Mouse (Mus musculus) heart, embryonic 11.5 days (tissue): ENCODE data around the gene Fam126a. TPM values are rescaled to one million over a fixed set of nuclear protein-coding genes. Genes with fewer than 3 reads are reported as not detected.

Experiments
- ATAC-seq: fragments of 200-750 bp; cut with Nextera tagmentation; replicated peaks from 2 replicates; pipeline ENCODE4 v1.8.0; 2017; ENCODE audit warnings: moderate library complexity; ENCODE audit not compliant: insufficient number of reproducible peaks, low FRiP score, low TSS enrichment
- H3K27ac ChIP-seq: fragments of 300-500 bp; sonication (generic); 2 replicates; pipeline ENCODE4 v1.5.1; 2014; ENCODE audit warnings: mild to moderate bottlenecking, low read depth, low read length
- H3K27me3 ChIP-seq: fragments of 300-500 bp; sonication (generic); 2 replicates; pipeline ENCODE4 v1.6.1; 2014; ENCODE audit warnings: mild to moderate bottlenecking, low read length, mixed read lengths; ENCODE audit not compliant: control insufficient read depth, insufficient read depth
- H3K36me3 ChIP-seq: fragments of 300-500 bp; sonication (generic); 2 replicates; pipeline ENCODE4 v1.6.1; 2014; ENCODE audit warnings: mild to moderate bottlenecking, low read length, moderate library complexity, mixed read lengths; ENCODE audit not compliant: control insufficient read depth, insufficient read depth
- H3K4me1 ChIP-seq: fragments of 300-500 bp; sonication (generic); 2 replicates; pipeline ENCODE4 v1.6.1; 2014; ENCODE audit warnings: low read length; ENCODE audit not compliant: control insufficient read depth, insufficient read depth
- H3K4me2 ChIP-seq: fragments of 300-500 bp; sonication (generic); 2 replicates; pipeline ENCODE4 v1.6.1; 2014; ENCODE audit warnings: mild to moderate bottlenecking, moderate library complexity
- H3K4me3 ChIP-seq: fragments of 300-500 bp; sonication (generic); 2 replicates; pipeline ENCODE4 v1.5.1; 2014; ENCODE audit warnings: low read depth, low read length
- H3K9ac ChIP-seq: fragments of 300-500 bp; sonication (generic); 2 replicates; pipeline ENCODE4 v1.6.1; 2014; ENCODE audit warnings: mild to moderate bottlenecking, low read depth, low read length, moderate library complexity
- H3K9me3 ChIP-seq: fragments of 300-500 bp; sonication (generic); replicated peaks from 2 replicates; pipeline ENCODE4 v1.6.1; 2016; ENCODE audit warnings: low read length; ENCODE audit not compliant: control insufficient read depth
- WGBS: fragments of 180-500 bp; shearing (Covaris S2); extraction: QIAGEN DNeasy Blood & Tissue Kit; methylation state at CpG from one replicate; pipeline ENCODE4 v1.1.7; 2014; ENCODE audit not compliant: insufficient replicate concordance; 5-methylcytosine and 5-hydroxymethylcytosine counted together
- polyA plus RNA-seq: library from polyadenylated mRNA; unstranded; fragments of >200 nt; fragmentation: Nextera tagmentation; extraction: Ambion mirVana; gene quantifications from 2 replicates; pipeline ENCODE4 v1.2.1, GENCODE M21; 2014

The Fam126a gene
- polyA plus RNA-seq, 1 experiment from 2014 or later: 32.7 TPM

DNA sequence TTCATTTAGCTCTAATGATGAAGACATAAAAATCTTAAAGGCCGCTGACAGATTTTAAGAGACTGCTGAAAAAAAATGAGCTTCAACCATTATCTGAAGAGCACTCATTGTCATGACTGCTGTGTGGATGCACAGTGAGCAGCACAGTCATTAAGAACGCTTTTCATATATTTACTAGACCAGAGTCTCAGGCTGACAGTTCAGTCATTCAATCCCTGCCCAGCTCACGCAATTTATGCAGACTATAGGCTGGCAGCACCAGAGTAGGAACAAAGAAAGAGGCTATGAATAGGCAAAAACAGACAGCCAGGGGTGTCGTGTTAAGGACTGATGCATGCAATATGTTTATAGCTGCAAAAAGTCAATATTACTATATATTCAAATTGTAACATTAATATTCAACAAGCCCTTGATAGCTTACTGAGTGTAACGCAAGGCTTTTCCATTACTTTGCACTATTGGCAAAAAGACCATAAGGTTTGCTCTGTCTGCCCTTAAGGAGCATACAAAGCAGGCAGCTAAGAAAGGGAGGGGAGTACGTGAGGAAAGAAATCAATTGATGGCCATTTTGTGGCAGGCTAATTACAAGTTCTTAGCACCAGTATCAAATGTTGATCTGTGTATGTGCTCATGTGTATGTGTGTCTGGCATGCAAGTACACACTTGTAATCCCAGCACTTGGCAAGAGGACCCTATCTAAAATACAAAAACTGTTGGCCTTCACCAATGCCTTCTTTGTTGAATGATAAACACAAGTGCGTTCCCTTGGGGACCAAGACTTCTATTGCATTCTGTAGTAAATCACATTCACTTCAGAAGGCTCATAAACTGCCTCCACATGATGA lies 10.9 kb downstream of the Fam126a start:
- WGBS: 89% methylated on average over 7 of the region's 7 CpGs
- Histone ChIP-seq H3K9me3 (no peaks in the 10 kb centered on the region), H3K4me3 (no peak overlapping the region), H3K27me3 (no peaks in the 10 kb centered on the region), H3K36me3 (no peaks in the 10 kb centered on the region; the same call in 1 of the 2 replicates), H3K9ac (no peak overlapping the region), H3K4me2 (no peak overlapping the region), H3K27ac (no peak overlapping the region), H3K4me1 (no peaks in the 10 kb centered on the region)
- ATAC-seq: no peak

DNA sequence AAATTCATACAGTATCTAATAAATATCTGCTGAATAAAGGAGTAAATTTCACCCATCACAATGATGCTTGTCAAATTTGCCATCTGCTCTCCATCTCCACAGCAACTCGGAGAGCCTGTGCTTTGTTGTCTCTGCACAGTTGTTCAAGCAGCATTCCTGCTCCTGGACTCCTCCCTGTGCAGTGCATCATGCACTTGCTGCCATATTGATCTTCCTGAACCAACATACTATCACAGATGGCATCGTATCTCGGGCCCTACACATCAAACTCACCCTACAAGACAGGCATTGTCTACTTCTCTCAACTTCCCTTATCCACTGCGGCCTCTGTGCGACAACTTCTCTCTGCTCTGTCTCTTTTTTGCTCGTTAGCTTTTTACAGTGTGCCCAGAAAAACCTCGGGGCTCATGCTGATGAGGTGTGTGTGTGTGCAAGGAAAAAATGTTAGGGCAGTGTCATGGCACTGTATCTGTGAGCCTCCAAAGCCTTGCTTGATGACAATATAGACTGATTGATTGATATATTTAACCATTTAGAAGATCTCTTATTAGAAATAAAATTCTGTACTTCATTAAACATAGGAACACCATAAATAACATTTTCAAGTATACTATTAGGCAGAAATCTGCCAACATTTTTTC lies 11.7 kb downstream of the Fam126a start:
- H3K4me2 ChIP-seq: no peak overlapping the region
- no peak overlapping the region for H3K9ac ChIP-seq
- ATAC-seq: no peak
- 89% methylated on average over 7 of the region's 7 CpGs for WGBS
- no peaks in the 10 kb centered on the region; the same call in 1 of the 2 replicates for H3K36me3 ChIP-seq
- no peaks in the 10 kb centered on the region for H3K9me3 ChIP-seq
- H3K27ac ChIP-seq: no peak overlapping the region
- no peaks in the 10 kb centered on the region for H3K27me3 ChIP-seq
- no peak overlapping the region for H3K4me3 ChIP-seq
- no peaks in the 10 kb centered on the region for H3K4me1 ChIP-seq

DNA sequence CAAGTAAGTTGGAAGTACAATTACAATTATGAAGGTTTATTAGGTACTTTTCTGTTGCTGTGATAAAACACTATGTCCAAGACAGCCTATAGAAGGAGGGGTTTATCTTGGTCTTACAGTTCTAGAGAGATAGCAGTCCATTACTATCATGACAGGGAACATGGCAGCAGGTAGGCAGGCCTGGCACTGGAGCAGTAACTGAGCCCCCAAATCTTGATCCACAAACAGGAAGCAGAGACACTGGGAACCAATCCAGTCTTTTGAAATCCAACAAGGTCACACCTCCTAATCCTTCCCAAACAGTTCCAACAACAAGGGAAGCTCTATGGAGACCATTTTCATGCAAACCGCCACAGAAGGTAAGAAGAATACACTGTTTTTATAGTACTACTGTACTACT lies 13.6 kb downstream of the Fam126a start:
- Histone ChIP-seq H3K36me3 (no peaks in the 10 kb centered on the region), H3K4me2 (no peak overlapping the region), H3K4me3 (no peak overlapping the region), H3K27ac (no peak overlapping the region), H3K9me3 (no peaks in the 10 kb centered on the region), H3K27me3 (no peaks in the 10 kb centered on the region), H3K9ac (no peak overlapping the region), H3K4me1 (no peaks in the 10 kb centered on the region)
- ATAC-seq: no peak
- 93% methylated on average over 1 of the region's 1 CpGs for WGBS

DNA sequence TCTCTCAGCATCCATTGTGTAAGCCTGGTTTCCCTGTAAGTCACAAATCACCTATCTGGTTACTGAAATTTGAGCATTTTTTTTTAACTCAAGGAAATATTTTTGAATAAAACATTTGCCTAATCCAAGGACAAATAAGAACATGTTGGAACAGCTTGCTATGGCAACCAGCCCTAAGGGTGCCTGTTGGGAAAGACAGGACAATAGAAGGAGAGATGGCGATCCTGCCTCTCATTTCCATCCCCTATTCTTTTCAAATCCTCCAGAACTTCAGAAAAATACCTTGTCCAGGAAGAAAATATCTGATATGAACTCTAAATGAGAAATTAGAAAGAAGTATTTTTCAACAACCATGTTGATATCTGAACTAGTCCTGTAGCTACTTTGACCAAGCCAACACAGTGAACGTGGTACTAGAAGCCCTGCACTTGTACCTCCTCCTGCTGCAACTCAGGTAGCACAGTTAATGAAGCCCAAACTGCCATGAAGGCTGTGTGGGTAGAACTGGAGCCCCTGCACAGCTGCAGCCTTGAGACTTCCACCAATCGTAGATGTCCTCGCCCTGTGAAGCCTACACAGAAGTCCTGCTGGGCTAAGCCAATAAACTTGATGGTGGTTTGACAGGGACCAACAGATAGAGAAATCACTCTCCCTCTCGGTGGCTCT lies 17.0 kb downstream of the Fam126a start:
- no peaks in the 10 kb centered on the region for H3K36me3 ChIP-seq
- H3K4me3 ChIP-seq: no peak overlapping the region
- H3K27me3 ChIP-seq: no peaks in the 10 kb centered on the region
- no peak overlapping the region for H3K4me2 ChIP-seq
- H3K9me3 ChIP-seq: no peaks in the 10 kb centered on the region
- no peaks in the 10 kb centered on the region for H3K4me1 ChIP-seq
- WGBS: 71% methylated on average over 5 of the region's 5 CpGs
- no peak for ATAC-seq
- H3K27ac ChIP-seq: no peak overlapping the region
- no peak overlapping the region for H3K9ac ChIP-seq

DNA sequence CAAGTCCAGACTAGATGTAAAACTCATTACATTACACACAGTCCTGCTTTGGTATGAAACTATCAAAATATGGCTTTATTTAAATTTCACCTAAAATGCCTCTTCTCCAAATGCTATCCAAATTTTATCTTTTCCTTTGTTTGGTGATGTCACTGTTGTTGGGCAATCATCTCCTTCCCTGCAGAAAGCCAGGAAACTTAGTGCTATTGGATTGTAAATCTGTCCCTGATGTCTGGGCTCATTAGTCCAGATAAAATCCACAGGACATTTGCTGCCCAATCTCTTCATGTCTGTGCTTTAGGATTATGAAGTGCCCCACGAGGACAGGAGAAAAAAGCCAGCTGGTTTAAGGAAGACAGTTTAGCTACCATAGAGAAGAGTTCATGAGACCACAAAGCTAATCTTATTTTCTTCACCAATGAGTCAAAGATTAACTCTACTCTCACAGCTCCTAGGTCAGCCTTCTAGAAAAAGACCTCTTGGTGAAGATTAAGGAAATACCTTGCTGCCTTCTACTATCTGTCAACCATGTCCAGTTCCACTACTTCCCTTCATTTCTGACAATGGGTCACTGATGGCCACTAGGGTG lies 31.3 kb downstream of the Fam126a start:
- 61% methylated on average over 1 of the region's 1 CpGs for WGBS

DNA sequence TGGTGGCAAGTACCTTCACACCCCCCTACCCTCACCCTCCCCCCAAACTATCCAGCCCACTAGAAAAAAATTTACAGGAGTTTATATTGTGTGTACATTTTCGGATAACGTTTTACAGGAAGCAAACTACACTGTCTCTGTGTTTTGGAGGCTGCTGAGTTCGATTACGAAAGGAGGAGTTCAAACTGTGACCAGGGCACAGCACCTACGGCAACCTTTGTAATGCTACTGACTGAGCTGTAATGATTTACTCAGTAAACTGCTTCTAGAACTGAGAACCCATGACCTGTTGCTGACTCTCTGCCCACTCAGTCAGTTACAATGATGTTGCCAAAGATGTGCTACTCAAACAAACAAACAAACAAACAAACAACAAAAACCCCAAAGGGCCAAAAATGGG lies 34.5 kb downstream of the Fam126a start:
- no peak overlapping the region for H3K9ac ChIP-seq
- no peak overlapping the region for H3K4me3 ChIP-seq
- H3K9me3 ChIP-seq: no peaks in the 10 kb centered on the region
- H3K4me2 ChIP-seq: no peak overlapping the region
- H3K4me1 ChIP-seq: peaks cover 5% of the 10 kb centered on the region; the same call in 1 of the 2 replicates
- H3K27ac ChIP-seq: no peak overlapping the region
- 79% methylated on average over 5 of the region's 5 CpGs for WGBS
- ATAC-seq: no peak
- no peaks in the 10 kb centered on the region for H3K27me3 ChIP-seq
- peaks cover 4% of the 10 kb centered on the region; the same call in 1 of the 2 replicates for H3K36me3 ChIP-seq

More for the DNA sequence above, 31.3 kb downstream of the Fam126a start:
- Histone ChIP-seq H3K9me3 (no peaks in the 10 kb centered on the region), H3K36me3 (peaks cover 4% of the 10 kb centered on the region; the same call in 1 of the 2 replicates), H3K27me3 (no peaks in the 10 kb centered on the region), H3K4me1 (no peaks in the 10 kb centered on the region), H3K4me2 (no peak overlapping the region), H3K27ac (no peak overlapping the region), H3K4me3 (no peak overlapping the region), H3K9ac (no peak overlapping the region)
- ATAC-seq: no peak

DNA sequence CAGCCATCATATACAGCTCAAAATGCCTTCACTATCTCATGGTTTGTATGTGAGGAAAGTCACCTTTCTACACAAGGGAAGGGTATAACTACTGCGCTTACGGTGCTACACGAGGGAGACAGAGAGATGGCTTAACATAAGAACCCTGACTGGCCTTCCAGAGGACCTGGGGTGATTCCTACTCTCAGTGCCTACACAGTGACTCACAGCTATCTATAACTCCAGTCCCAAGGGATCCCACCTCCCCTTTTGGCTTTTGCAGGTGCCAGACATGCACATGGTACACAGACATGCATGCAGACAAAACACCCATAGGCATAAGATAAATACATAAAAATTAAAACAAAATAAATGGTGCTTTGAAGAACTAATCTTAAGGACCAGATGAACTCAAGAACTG lies 35.6 kb downstream of the Fam126a start:
- Histone ChIP-seq H3K4me3 (no peak overlapping the region), H3K9ac (no peak overlapping the region), H3K36me3 (peaks cover 4% of the 10 kb centered on the region; the same call in 1 of the 2 replicates), H3K27ac (no peak overlapping the region), H3K4me1 (peaks cover 5% of the 10 kb centered on the region; the same call in 1 of the 2 replicates), H3K9me3 (no peaks in the 10 kb centered on the region), H3K4me2 (no peak overlapping the region), H3K27me3 (no peaks in the 10 kb centered on the region)
- no peak for ATAC-seq
- 93% methylated on average over 3 of the region's 3 CpGs for WGBS

DNA sequence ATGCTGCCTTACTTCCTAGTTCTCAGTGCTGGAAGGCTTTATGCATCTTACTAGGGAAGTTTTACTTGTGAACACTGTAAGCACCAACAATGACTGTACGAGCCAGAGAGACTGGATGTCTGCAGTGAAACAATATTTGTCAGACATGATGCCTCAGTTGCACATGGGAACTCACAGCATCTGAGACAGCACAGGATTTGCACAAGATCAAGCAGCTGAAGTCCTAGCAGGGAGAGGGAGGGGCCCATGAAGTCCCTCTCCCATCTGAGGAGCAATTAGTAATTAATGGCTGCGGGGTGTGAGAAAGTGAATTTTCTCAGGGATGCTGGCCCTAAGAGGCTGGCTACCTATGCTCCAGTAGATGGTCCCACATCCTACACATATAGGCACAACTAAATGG lies 36.3 kb downstream of the Fam126a start:
- Histone ChIP-seq H3K4me3 (no peak overlapping the region), H3K27me3 (no peaks in the 10 kb centered on the region), H3K9me3 (no peaks in the 10 kb centered on the region), H3K4me2 (no peak overlapping the region), H3K4me1 (peaks cover 5% of the 10 kb centered on the region; the same call in 1 of the 2 replicates), H3K27ac (no peak overlapping the region), H3K9ac (no peak overlapping the region), H3K36me3 (peaks cover 4% of the 10 kb centered on the region; the same call in 1 of the 2 replicates)
- ATAC-seq: no peak
- WGBS: 88% methylated on average over 2 of the region's 2 CpGs
